Mouse (Mus musculus): ENCODE data around the gene Gm5930. TPM values are rescaled to one million over a fixed set of nuclear protein-coding genes. Genes with fewer than 3 reads are reported as not detected.

Gm5930 gene
- polyA plus RNA-seq (2021; fragmentation: Nextera tagmentation) = not detected in 2 replicates
- long read RNA-seq, experiment 1 = 0 reads
- long read RNA-seq, experiment 2 = 0 reads

GRCm38 (mm10) chr14:44338484-44338883 lies at the start of gene Gm5930:
Gene Gm5930 (minus strand): TSS chr14:44338584.

GRCm38 (mm10) chr14:44365057-44365456 lies 26.7 kb upstream of the Gm5930 start, which contains the start of gene Gm8229:
Gene Gm8229 (plus strand): TSS chr14:44365357.

DNA sequence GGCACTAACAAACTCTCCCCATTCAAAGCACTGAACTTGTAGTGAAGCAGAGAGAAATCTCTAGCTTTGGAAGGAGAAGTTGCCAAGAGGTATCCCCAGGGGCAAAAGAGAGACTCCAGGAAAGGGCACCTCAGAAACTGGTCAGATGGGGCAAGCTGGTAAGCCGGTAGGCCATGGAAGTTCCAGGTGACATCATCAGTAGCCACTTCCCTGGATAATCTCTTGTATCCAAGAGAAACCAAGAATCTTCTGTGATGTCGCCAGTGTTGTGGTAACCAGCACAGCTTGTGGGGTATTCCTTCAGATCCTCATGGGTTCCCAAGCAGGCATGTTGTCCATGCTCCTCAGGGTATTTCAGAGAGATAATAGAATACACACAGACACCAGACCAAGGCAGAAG lies 53.1 kb downstream of the Gm5930 start, which contains the start of gene Gm8220:
Gene Gm8220 (plus strand): TSS at position 301 of the 400 bp plus-strand sequence.

Other genes with a start within 250 kb of the Gm5930 start
- gene Ear2, start 235.9 kb downstream of the Gm5930 start, polyA plus RNA-seq (2021; fragmentation: Nextera tagmentation) = not detected in 2 replicates
- gene Gm3327, start 214.7 kb downstream of the Gm5930 start, polyA plus RNA-seq (2021; fragmentation: Nextera tagmentation) = not detected in 2 replicates
- not detected in 2 replicates for gene Gm8212, start 140.9 kb downstream of the Gm5930 start, polyA plus RNA-seq (2021; fragmentation: Nextera tagmentation)
- not detected in 2 replicates for gene 4930503E14Rik, start 125.3 kb downstream of the Gm5930 start, polyA plus RNA-seq (2021; fragmentation: Nextera tagmentation)
- not detected in 2 replicates for gene Gm8220, start 53.0 kb downstream of the Gm5930 start, polyA plus RNA-seq (2021; fragmentation: Nextera tagmentation)
- not detected in 2 replicates for gene Gm8229, start 26.8 kb upstream of the Gm5930 start, polyA plus RNA-seq (2021; fragmentation: Nextera tagmentation)
- gene Gm3371, start 72.1 kb upstream of the Gm5930 start, polyA plus RNA-seq (2021; fragmentation: Nextera tagmentation) = not detected in 2 replicates
- gene Gm8232, start 95.1 kb upstream of the Gm5930 start, polyA plus RNA-seq (2021; fragmentation: Nextera tagmentation) = not detected in 2 replicates
- not detected in 2 replicates for gene BC061237, start 153.9 kb upstream of the Gm5930 start, polyA plus RNA-seq (2021; fragmentation: Nextera tagmentation)
- not detected in 2 replicates for gene Gm17093, start 179.7 kb upstream of the Gm5930 start, polyA plus RNA-seq (2021; fragmentation: Nextera tagmentation)
- not detected in 2 replicates for gene Gm8247, start 244.6 kb upstream of the Gm5930 start, polyA plus RNA-seq (2021; fragmentation: Nextera tagmentation)